Mouse (Mus musculus) bone marrow macrophage, adult 2 months (primary cell): Measurements from ENCODE around the gene Tnfrsf13c.

Source experiments
- CTCF ChIP-seq: IDR thresholded peaks from 2 replicates; pipeline ENCODE4 v1.5.1; 2012; ENCODE audit warnings: low read depth, mild to moderate bottlenecking, low read length, moderate library complexity
- POLR2A ChIP-seq: IDR thresholded peaks from 2 replicates; pipeline ENCODE4 v1.6.1; 2012; ENCODE audit warnings: mild to moderate bottlenecking, low read depth, low read length, borderline replicate concordance

DNA sequence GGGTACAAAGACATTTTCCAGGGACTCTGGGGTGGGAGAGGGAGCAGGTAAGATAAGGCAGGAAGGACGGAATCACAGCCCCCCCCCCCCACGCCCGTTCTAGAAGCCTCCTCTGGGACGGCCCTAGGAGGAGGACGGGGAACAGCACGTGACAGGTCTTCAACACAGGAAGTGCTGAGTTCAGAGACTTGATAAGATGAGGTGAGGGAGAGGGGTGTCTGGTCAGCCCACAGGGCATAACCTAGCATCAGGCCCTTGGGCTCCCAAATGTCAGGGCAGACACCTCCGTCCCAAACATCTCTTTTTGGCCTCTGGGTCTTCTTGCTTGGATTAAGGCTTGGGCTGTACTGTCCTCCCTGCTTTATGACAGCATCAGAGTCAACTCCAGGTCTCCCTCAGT is 918 bp downstream of the Tnfrsf13c start:
- TF ChIP-seq CTCF (no peak), POLR2A (no peak)
